Mouse (Mus musculus): Measurements from ENCODE around the gene Sobp.

Gene Sobp

GRCm38 (mm10) chr10:43036646-43037454 lies 137.5 kb downstream of the Sobp start:
- no peak for DNase-seq (ENCODE audit: low read depth in 2 of 2, low spot score in 2 of 2)

- DNase-seq (ENCODE audit: low read depth in 2 of 2, low spot score in 2 of 2): no peak
These were observed 138.8 kb downstream of the Sobp start for GRCm38 (mm10) chr10:43035579-43035978.

DNA sequence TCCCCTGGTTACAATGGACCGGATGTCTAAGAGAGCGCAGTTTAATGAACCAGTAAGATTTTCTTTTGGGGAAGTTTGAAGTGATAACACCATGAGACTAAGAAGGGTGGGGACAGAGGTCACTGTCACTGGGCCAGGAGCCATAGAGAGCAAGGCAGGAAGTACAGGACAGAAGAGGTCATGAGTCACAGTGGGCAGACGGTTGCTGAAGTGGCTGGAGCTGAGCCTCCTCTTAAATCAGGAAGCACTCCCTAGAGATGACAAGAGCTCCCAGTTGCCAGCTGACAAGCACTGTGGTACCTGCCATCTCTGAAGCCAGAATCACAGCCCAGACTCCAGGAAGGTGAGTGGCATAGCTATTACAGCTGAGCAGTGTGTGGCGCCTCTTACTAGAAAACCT lies 139.5 kb downstream of the Sobp start:
- no peak for DNase-seq (ENCODE audit: low read depth in 2 of 2, low spot score in 2 of 2)

GRCm38 (mm10) chr10:43033481-43034248 lies 140.7 kb downstream of the Sobp start:
- no peak for DNase-seq (ENCODE audit: low read depth in 2 of 2, low spot score in 2 of 2)

- no peak for DNase-seq (ENCODE audit: low read depth in 2 of 2, low spot score in 2 of 2)
These were observed 147.3 kb downstream of the Sobp start for GRCm38 (mm10) chr10:43027006-43027405.

DNA sequence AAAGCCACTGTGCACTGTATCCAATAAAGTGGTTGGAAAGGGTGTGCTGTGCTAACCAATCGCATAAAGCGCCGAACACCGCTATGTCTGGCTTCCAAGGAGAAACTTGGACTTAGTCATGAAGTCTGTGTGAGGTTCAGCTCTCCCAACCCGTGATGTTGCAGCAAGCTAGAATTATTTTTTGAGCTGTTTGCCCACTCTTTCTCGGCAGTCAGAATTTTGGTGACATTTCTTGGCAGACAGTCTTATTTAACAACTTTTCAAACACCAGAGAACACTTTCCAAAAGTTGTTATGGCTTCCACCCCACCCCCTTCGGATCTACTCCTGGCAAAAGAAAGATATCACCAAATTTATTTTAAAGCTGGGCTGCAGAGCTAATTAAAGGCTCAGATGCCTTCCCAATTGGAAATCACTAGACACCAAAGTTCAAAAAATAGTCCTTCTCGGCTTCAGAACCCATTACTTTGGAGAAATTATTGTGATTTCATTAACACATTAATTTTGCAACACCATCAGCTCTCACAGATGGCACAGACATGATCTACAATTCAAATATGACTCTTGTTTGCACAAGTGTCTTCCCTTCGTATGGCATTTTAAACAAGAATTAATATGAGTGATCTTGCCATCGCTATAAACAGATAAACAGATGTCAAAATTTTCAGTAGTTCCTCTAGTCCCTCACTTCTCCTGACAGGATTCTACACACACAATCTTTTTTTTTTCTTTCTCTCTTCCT lies 150.7 kb downstream of the Sobp start:
- no peak for DNase-seq (ENCODE audit: low read depth in 2 of 2, low spot score in 2 of 2)

- DNase-seq (ENCODE audit: low read depth in 2 of 2, low spot score in 2 of 2): no peak
These were observed 152.1 kb downstream of the Sobp start for GRCm38 (mm10) chr10:43022190-43022761.

DNA sequence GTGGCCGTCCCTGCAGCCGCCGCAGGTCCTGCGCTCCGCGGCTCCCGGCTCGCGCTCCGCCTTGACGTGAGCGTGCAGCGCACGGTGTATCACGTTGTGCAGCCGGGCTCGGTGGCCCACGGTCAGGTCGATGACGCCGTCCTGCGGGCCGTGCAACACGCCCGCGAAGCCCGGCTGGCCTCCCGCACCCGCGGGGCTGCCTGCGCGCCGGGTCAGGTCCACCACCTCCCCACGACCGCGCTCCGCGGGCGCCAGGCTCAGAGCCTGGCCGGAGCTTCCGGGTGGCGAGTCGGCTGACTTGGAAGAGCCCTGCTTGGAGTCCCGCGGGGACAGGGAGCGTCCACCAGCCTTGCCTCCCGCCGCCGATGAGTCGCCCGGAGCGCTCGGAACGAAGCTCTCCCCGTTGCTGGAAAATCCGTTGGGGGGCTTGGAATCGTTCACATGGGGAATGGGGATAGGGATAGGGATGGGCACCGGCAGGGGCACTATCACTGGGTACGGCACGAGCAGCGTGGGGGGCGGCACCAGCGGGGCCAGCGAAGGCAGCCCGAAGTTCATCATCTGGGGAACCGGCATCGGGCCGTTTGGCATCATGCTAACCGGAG lies 152.7 kb downstream of the Sobp start:
- no peak for DNase-seq (ENCODE audit: low read depth in 2 of 2, low spot score in 2 of 2)

GRCm38 (mm10) chr10:43021017-43021416 lies 153.3 kb downstream of the Sobp start:
- DNase-seq (ENCODE audit: low read depth in 2 of 2, low spot score in 2 of 2): no peak

GRCm38 (mm10) chr10:43014782-43015181 lies 159.5 kb downstream of the Sobp start:
- no peak for DNase-seq (ENCODE audit: low read depth in 2 of 2, low spot score in 2 of 2)

GRCm38 (mm10) chr10:43014358-43014757 lies 160.0 kb downstream of the Sobp start:
- no peak for DNase-seq (ENCODE audit: low read depth in 2 of 2, low spot score in 2 of 2)

- no peak for DNase-seq (ENCODE audit: low read depth in 2 of 2, low spot score in 2 of 2)
These were observed 166.2 kb downstream of the Sobp start for GRCm38 (mm10) chr10:43008116-43008515.

DNA sequence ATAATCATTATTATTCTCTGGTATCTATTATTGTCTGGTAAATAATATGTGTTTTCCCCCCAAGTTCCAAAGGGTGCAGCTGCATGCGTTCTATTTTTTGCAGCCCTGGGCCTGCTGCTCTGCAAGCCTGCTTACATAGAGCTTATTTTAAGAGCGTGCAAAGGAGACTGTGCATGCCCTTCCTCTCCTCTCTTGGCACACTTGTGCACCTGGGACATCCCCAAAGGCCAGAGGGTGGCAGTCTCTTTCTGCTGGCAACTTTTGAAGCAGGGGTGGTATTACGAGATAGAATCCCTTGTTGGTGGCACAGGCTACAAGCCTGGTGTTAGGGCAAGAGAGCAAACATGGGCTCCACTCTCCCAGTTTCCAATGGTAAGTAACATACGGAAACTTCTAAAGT lies 167.8 kb downstream of the Sobp start:
- DNase-seq (ENCODE audit: low read depth in 2 of 2, low spot score in 2 of 2): no peak

- DNase-seq (ENCODE audit: low read depth in 2 of 2, low spot score in 2 of 2): no peak
These were observed 168.7 kb downstream of the Sobp start for GRCm38 (mm10) chr10:43005677-43006076.

GRCm38 (mm10) chr10:43005031-43005430 lies 169.3 kb downstream of the Sobp start:
- no peak for DNase-seq (ENCODE audit: low read depth in 2 of 2, low spot score in 2 of 2)

DNA sequence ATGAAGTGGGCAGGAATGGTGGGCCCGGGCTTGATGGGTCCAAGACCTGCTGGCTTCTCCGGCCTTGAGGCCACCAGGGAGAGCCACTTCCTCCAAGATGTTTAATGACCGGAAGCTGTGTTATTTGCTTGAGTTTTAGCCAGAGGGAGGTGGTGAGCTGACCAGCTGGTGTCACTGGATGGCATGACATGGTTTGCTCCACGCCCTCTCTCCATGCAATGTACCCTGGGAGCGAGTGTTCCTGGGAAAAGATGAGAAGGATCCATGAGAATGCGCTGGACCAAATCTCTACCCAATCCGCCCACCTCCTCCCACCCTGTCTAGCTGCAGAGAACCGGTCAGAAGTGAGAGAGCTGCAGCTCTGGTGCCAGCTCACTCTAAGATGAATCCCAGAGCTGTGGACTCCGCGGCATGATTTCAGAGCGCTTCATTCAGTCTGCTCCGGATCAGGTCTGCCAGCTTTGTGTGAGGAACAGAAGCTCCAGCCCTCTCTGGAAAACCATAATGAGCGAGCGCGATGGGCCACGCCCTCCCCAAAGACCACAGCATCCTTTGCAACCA lies 170.1 kb downstream of the Sobp start:
- no peak for DNase-seq (ENCODE audit: low read depth in 2 of 2, low spot score in 2 of 2)

GRCm38 (mm10) chr10:43003466-43003757 lies 170.9 kb downstream of the Sobp start:
- no peak for DNase-seq (ENCODE audit: low read depth in 2 of 2, low spot score in 2 of 2)

DNA sequence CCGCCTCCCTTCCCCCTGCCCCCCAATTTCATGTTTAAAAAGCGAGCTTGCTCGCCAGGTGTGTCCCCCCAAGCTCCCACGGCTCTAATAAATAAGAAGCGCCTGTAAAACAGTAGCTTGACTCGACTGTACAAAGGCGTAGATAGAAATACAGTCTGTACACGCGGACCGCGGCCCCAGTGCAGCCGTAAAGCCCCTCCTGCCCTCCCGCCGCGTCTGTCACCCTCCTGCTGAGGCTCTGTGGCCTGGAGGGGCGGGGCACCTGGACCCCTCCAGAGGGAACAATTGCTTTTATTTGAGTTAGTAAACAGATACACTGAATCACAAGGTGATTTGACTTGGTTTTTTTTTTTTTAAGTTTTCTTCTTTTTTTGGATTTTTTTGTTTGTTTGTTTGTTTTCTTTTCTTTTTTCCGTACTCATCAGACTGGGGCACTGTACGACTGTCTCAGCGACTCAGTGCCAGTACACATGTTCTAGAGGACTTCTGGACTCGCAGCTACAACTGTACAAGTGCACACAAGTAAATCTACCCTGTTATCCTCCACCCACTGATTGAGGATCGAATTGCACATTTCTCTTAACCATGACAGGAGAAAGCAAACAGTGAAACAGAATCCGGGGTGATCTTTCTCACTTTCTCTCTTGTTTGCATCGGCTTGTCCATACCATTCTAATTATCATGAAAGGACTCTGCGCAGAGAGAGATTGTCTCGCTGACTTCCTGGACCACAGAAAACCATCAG lies 171.4 kb downstream of the Sobp start:
- DNase-seq (ENCODE audit: low read depth in 2 of 2, low spot score in 2 of 2): no peak

DNA sequence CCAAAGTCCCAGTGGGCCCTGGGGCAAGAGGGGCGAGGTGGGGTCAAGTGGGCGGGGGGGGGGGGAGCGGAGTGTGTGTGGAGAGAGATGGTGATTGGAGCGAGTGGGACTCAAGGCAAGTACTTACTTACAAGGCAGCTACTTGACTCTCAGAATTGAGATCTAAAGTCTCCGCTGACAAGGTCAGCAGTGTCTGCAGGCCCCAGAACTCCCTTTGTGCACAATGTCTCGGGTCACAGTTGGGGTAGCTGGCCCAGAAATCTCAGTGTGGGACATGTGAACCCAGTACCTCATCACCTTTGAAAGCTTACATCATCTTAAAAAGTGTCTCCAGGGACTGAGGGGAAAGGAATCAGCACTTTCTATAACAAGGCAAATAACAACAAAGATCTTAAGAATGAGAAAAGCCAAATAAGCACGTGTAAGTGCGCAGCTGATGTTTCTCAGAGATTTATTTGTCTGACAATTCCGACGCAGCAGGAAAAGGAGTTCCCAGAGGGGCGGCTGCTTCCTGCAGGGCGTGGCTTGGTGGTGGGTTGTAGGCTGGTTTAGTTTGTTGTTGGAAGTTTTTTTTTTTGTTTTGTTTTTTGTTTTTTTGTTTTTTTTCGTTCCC lies 172.2 kb downstream of the Sobp start:
- no peak for DNase-seq (ENCODE audit: low read depth in 2 of 2, low spot score in 2 of 2)

DNA sequence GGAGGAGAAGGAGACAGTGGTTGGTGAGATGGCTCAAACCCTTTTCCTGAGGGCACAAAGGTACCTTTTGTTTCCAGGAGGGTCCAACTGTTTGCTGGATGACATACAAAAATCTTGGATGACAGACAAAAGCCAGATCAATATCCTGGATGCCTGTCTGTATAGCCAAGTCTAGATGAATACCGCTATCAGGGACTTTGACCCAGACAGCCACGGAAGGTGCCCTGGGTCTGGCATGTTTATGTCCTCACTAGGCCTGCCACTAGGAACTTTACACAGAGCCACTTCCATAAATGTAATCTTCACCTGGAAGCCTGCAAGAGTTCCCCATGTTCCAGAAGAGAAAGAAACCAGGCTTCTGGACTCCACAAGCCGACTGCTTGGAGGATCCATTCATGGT lies 172.9 kb downstream of the Sobp start:
- no peak for DNase-seq (ENCODE audit: low read depth in 2 of 2, low spot score in 2 of 2)

All from CD8-positive naive resting alpha-beta T cell, adult 2 months (primary cell).